Mouse (Mus musculus) midbrain, embryonic 11.5 days (tissue): ENCODE measurements at regions not wholly inside any gene's neighbourhood (a gene's known extent, or its start where the extent isn't known, plus 50 kb on each side); places are given as distances from the start of the nearest gene placed in this dataset.

ENCODE experiments used
- ATAC-seq: fragments of 200-750 bp; cut with Nextera tagmentation; 2 replicates; pipeline ENCODE4 v1.8.0; 2017; ENCODE audit warnings: moderate TSS enrichment, moderate library complexity; ENCODE audit not compliant: low FRiP score
- DNase-seq: peaks from one replicate; pipeline ENCODE4 v3.0.0; 2015; ENCODE audit warnings: low spot score; ENCODE audit errors: missing footprints
- H3K27ac ChIP-seq: fragments of 300-500 bp; sonication (generic); 2 replicates; pipeline ENCODE4 v1.5.1; 2014; ENCODE audit warnings: low read depth, low read length
- H3K27me3 ChIP-seq: fragments of 300-500 bp; sonication (generic); 2 replicates; pipeline ENCODE4 v1.6.1; 2014; ENCODE audit warnings: mild to moderate bottlenecking, low read length, moderate library complexity, mixed read lengths; ENCODE audit not compliant: control insufficient read depth, insufficient read depth
- H3K36me3 ChIP-seq: fragments of 300-500 bp; sonication (generic); 2 replicates; pipeline ENCODE4 v1.6.1; 2014; ENCODE audit warnings: mild to moderate bottlenecking, low read length, moderate library complexity, mixed read lengths; ENCODE audit not compliant: control insufficient read depth, insufficient read depth
- H3K4me1 ChIP-seq: fragments of 300-500 bp; sonication (generic); 2 replicates; pipeline ENCODE4 v1.6.1; 2014; ENCODE audit warnings: low read length; ENCODE audit not compliant: control insufficient read depth, insufficient read depth
- H3K4me2 ChIP-seq: fragments of 300-500 bp; sonication (generic); 2 replicates; pipeline ENCODE4 v1.6.1; 2014; ENCODE audit warnings: mild to moderate bottlenecking, moderate library complexity
- H3K4me3 ChIP-seq: fragments of 300-500 bp; sonication (generic); 2 replicates; pipeline ENCODE4 v1.5.1; 2014; ENCODE audit warnings: low read depth, low read length
- H3K9ac ChIP-seq: fragments of 300-500 bp; sonication (generic); 2 replicates; pipeline ENCODE4 v1.6.1; 2014; ENCODE audit warnings: low read length
- H3K9me3 ChIP-seq: fragments of 300-500 bp; sonication (generic); 2 replicates; pipeline ENCODE4 v1.6.1; 2016; ENCODE audit warnings: low read length; ENCODE audit not compliant: control insufficient read depth
- WGBS: fragments of 180-500 bp; shearing (Covaris S2); extraction: QIAGEN DNeasy Blood & Tissue Kit; methylation state at CpG from one replicate; pipeline ENCODE4 v1.1.7; 2014; 5-methylcytosine and 5-hydroxymethylcytosine counted together

DNA sequence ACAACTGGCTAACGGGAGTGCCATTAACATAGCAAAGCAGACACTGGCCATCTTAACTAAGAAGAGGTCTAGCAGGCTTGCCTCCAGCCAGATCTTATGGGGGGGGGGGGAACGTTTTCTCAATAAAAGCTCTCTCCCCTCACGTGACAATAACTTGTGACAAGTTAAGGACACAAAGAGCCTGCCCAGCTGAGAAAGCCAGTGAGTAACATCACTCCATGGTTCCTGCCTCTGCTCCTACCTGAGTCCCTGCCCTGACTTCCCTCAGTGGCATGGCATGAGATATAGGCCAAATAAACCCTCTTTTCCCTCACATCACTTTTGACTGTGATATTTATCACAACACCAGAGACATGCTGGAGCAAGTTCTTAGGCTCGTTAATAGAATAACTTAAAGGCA is 113.8 kb downstream of the Rchy1 start:
- H3K4me3 ChIP-seq: no peak overlapping the region
- no peaks in the 10 kb centered on the region for H3K27me3 ChIP-seq
- no peaks in the 10 kb centered on the region for H3K4me1 ChIP-seq
- H3K27ac ChIP-seq: no peak overlapping the region
- H3K4me2 ChIP-seq: no peak overlapping the region
- H3K36me3 ChIP-seq: no peaks in the 10 kb centered on the region
- no peak for ATAC-seq
- WGBS: 65% methylated on average over 4 of the region's 4 CpGs
- H3K9me3 ChIP-seq: no peaks in the 10 kb centered on the region
- DNase-seq: peak; percentile 6
- H3K9ac ChIP-seq: no peak overlapping the region

DNA sequence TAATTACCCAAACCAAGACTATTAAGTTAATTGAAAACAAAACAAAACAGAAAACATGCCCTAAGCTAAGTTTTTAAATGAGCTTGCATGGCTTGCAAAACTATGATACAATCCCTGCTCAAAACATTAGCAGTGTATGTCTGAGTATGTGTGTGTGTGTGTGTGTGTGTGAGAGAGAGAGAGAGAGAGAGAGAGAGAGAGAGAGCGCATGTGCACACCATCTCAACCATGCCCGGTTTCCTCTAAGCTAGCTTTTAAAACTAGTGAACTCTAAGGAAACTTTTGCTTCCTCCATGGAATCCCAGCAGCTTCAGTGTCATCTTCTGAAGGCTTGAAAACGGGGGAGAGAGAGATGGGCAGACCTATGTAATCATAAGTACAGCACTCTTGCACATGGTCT is 114.3 kb downstream of the Rchy1 start:
- Histone ChIP-seq H3K9ac (no peak overlapping the region), H3K27me3 (no peaks in the 10 kb centered on the region), H3K4me1 (no peaks in the 10 kb centered on the region), H3K4me2 (no peak overlapping the region), H3K4me3 (no peak overlapping the region), H3K27ac (no peak overlapping the region), H3K9me3 (no peaks in the 10 kb centered on the region), H3K36me3 (no peaks in the 10 kb centered on the region)
- WGBS: 86% methylated on average over 3 of the region's 3 CpGs
- ATAC-seq: no peak
- DNase-seq: peak; percentile 12

GRCm38 (mm10) chr5:91843044-91843443 is 119.8 kb downstream of the Rchy1 start:
- peak; percentile 61 for DNase-seq

DNA sequence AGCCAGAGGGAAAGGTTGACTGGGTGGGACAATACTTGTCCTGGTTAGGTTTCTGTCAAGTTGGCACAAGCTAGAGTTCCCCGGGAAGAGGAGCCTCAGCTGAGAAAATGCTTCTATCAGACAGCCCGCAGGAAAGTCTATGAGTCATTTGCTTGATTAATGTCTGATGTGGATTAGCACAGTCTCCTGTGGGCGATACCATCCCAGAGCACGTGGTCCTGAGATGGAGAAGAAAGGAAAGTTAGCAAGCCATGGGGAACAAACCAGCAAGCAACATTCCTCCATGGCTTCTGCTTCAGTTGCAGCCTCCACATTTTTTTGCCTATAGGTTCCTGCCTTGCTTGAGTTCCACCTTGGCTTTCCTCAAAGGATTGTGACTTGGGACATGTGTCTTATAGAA is 121.8 kb downstream of the Rchy1 start:
- Histone ChIP-seq H3K9ac (no peak overlapping the region), H3K4me2 (no peak overlapping the region), H3K27me3 (no peaks in the 10 kb centered on the region), H3K4me1 (no peaks in the 10 kb centered on the region), H3K27ac (no peak overlapping the region), H3K9me3 (no peaks in the 10 kb centered on the region), H3K4me3 (no peak overlapping the region), H3K36me3 (no peaks in the 10 kb centered on the region)
- WGBS: 93% methylated on average over 4 of the region's 4 CpGs
- peak; percentile 23 for DNase-seq
- ATAC-seq: no peak

More at GRCm38 (mm10) chr5:91843044-91843443, 119.8 kb downstream of the Rchy1 start:
- no peaks in the 10 kb centered on the region for H3K4me1 ChIP-seq
- no peak overlapping the region for H3K9ac ChIP-seq
- no peaks in the 10 kb centered on the region for H3K9me3 ChIP-seq
- ATAC-seq: no peak
- WGBS: 88% methylated on average over 4 of the region's 4 CpGs
- H3K4me2 ChIP-seq: no peak overlapping the region
- H3K4me3 ChIP-seq: no peak overlapping the region
- no peaks in the 10 kb centered on the region for H3K36me3 ChIP-seq
- H3K27me3 ChIP-seq: no peaks in the 10 kb centered on the region
- no peak overlapping the region for H3K27ac ChIP-seq

- H3K4me3 ChIP-seq: no peak overlapping the region
- no peak overlapping the region for H3K27ac ChIP-seq
- WGBS: 81% methylated on average over 6 of the region's 6 CpGs
- H3K9me3 ChIP-seq: no peaks in the 10 kb centered on the region
- H3K4me2 ChIP-seq: no peak overlapping the region
- no peaks in the 10 kb centered on the region for H3K27me3 ChIP-seq
- DNase-seq: peak; percentile 53
- no peak for ATAC-seq
- H3K36me3 ChIP-seq: no peaks in the 10 kb centered on the region
- no peak overlapping the region for H3K9ac ChIP-seq
- H3K4me1 ChIP-seq: no peaks in the 10 kb centered on the region
These were observed 134.4 kb downstream of the Rchy1 start for GRCm38 (mm10) chr5:91828481-91828880.

DNA sequence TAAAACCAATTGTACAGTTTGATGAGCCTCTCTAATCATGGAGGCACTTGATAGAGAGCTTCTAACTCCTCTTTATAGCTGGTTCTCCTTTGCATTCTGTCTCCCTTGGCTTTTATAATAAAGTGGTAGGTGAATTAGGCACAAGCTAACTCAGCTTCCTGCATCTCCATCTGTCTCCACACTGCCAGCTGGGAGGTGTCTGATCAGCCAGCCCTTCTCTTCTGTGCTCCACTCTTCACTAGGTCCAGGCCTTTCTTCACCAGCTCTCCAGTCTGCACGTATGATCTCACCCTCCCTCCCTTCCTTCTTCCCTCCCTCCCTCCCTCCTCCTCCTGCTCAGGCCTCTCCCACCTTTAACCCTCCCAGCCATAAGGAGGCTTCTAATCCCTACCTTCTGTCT is 136.2 kb downstream of the Rchy1 start:
- no peak overlapping the region for H3K27ac ChIP-seq
- no peak overlapping the region for H3K4me3 ChIP-seq
- no peak for ATAC-seq
- no peaks in the 10 kb centered on the region for H3K9me3 ChIP-seq
- peak; percentile 72 for DNase-seq
- no peaks in the 10 kb centered on the region for H3K27me3 ChIP-seq
- H3K4me2 ChIP-seq: no peak overlapping the region
- 40% methylated on average over 1 of the region's 1 CpGs for WGBS
- H3K4me1 ChIP-seq: no peaks in the 10 kb centered on the region
- no peaks in the 10 kb centered on the region for H3K36me3 ChIP-seq
- H3K9ac ChIP-seq: no peak overlapping the region

GRCm38 (mm10) chr5:91822844-91823576 is 139.9 kb downstream of the Rchy1 start:
- 79% methylated on average over 9 of the region's 9 CpGs for WGBS
- no peak for ATAC-seq
- Histone ChIP-seq H3K36me3 (no peaks in the 10 kb centered on the region), H3K27ac (no peak overlapping the region), H3K4me1 (peaks cover 6% of the 10 kb centered on the region), H3K4me2 (no peak overlapping the region), H3K9ac (no peak overlapping the region), H3K9me3 (no peaks in the 10 kb centered on the region), H3K4me3 (no peak overlapping the region), H3K27me3 (no peaks in the 10 kb centered on the region)
- peak; percentile 41 for DNase-seq

DNA sequence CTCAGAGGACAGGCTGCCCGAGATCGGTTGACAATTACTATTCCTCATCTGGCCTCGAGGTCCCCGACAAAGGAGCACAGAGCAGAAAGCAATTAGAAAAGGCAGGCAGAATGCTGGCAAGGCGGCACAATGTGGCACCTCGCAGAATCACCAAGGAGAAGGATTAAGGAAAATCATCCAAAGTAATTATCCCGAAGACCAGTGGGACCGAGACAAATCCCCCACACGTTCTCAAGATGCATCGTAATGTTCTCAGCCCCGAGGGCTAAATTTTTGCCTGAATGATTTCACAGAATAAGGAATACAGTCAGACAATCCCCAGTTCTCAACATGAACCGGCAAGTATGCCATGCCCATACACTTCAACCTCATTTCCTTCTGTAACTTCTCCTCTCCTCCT is 144.1 kb downstream of the Rchy1 start:
- H3K4me2 ChIP-seq: peak overlapping the region; percentile 15; the same call in 1 of the 2 replicates
- H3K36me3 ChIP-seq: no peaks in the 10 kb centered on the region
- H3K27ac ChIP-seq: no peak overlapping the region
- no peak overlapping the region for H3K4me3 ChIP-seq
- peak overlapping the region; percentile 24; the same call in 1 of the 2 replicates for H3K9ac ChIP-seq
- H3K9me3 ChIP-seq: no peaks in the 10 kb centered on the region
- H3K4me1 ChIP-seq: peaks cover 6% of the 10 kb centered on the region
- no peaks in the 10 kb centered on the region for H3K27me3 ChIP-seq
- DNase-seq: peak; percentile 91
- peak; percentile 75 for ATAC-seq
- WGBS: 29% methylated on average over 12 of the region's 12 CpGs

- no peak overlapping the region for H3K4me3 ChIP-seq
- H3K27ac ChIP-seq: no peak overlapping the region
- H3K9me3 ChIP-seq: no peaks in the 10 kb centered on the region
- H3K4me2 ChIP-seq: no peak overlapping the region
- peaks cover 6% of the 10 kb centered on the region for H3K4me1 ChIP-seq
- WGBS: 75% methylated on average over 11 of the region's 11 CpGs
- H3K36me3 ChIP-seq: no peaks in the 10 kb centered on the region
- DNase-seq (peak; percentile 81), ATAC-seq (no peak; the same call in 1 of the 2 replicates)
- no peaks in the 10 kb centered on the region for H3K27me3 ChIP-seq
- H3K9ac ChIP-seq: no peak overlapping the region
These were observed 144.7 kb downstream of the Rchy1 start for GRCm38 (mm10) chr5:91818195-91818594.
